In the genomic region with DNA sequence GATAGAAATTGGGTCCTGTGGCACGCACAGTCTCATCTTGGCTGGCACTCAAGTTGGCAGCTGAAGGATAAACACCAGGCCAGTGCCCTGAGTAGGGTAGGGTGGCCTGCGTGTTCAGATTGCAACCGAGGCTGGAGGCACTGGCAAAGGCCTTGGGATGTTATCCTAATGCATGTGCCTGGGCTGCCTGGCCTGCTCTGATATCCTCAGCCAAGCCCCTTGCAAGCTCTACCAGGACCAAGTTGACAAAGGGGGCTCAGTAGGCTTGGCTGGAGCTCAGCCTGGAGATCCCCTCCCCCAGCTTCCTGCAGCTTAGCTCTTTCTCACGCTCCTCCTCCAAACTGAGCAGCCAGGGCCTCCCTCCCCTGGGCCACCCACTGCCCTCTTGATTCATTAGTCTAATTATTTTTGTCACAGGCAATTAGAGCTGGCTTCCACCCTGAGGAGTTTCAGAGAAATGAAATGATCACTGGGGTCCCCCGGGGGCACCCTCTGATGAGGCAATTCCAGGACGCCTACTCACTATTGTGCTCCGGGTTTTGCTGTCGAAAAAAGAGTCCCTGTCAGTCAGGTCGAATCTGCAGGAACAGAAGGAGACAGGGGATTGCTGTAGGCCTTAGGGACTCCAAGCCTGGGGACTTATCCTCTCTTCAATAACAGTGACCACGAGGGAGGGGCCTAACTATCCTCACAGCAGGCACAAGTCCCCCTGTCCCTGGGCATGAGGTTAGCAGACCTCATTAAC, we compare ENCODE assay signal across 9 mouse cellular contexts.
DNase-seq lines count a peak whose midpoint lies in the region; ATAC-seq and TF ChIP-seq lines count a peak whose summit lies in the region.
"Had no signal": no experiment of that assay in that cellular context is flagged by ENCODE, and none has a peak within 500 bp of the region (broad histone marks: within the 10 kb centered on the region; RNA-seq: fewer than 3 reads in every experiment).

No protein-coding gene starts in this region.

- H3K4me2 ChIP-seq in hindbrain, postnatal 0 days (ENCODE audit: low read depth, low read length), result no peak overlapping the region
- H3K4me2 ChIP-seq: liver, embryonic 15.5 days had no signal

- TF ChIP-seq CTCF in hindbrain, postnatal 0 days (IDR thresholded peaks at IDR 0.05; ENCODE audit: low read depth), result no peak
- no peak for TF ChIP-seq CTCF in thymus, adult 2 months (IDR thresholded peaks at IDR 0.05; ENCODE audit: borderline replicate concordance, control insufficient read depth, extremely low read depth, insufficient read depth, low read length, poor library complexity)

- ATAC-seq in hindbrain, postnatal 0 days, result peak; percentile 97

- peak overlapping the region; percentile 64 for H3K27ac ChIP-seq in hindbrain, postnatal 0 days
- H3K27ac ChIP-seq in thymus, adult 2 months (ENCODE audit: control insufficient read depth, insufficient read depth, low read length), result no peak overlapping the region
- H3K27ac ChIP-seq: liver, embryonic 15.5 days had no signal

- H3K9ac ChIP-seq in hindbrain, postnatal 0 days (replicated peaks; ENCODE audit: low read length), result no peak overlapping the region
- H3K9ac ChIP-seq: liver, embryonic 15.5 days had no signal

- H3K4me1 ChIP-seq in hindbrain, postnatal 0 days (ENCODE audit: insufficient read depth, low read length), result no peaks in the 10 kb centered on the region
- H3K4me1 ChIP-seq in thymus, adult 2 months (replicated peaks; ENCODE audit: control insufficient read depth, insufficient read depth, low read length), result no peaks in the 10 kb centered on the region
- H3K4me1 ChIP-seq: liver, embryonic 15.5 days had no signal

- no peak for TF ChIP-seq POLR2A in thymus, adult 2 months (IDR thresholded peaks at IDR 0.05; ENCODE audit: control insufficient read depth, extremely low read depth, insufficient read depth, low read length, poor library complexity)

- no peaks in the 10 kb centered on the region for H3K36me3 ChIP-seq in hindbrain, postnatal 0 days (ENCODE audit: insufficient read depth, low read length)
- H3K36me3 ChIP-seq in thymus, adult 2 months (ENCODE audit: control insufficient read depth, insufficient read depth, low read length), result no peaks in the 10 kb centered on the region
- H3K36me3 ChIP-seq: liver, embryonic 15.5 days had no signal

- 11% methylated on average over 10 of the region's 10 CpGs for WGBS in hindbrain, postnatal 0 days
- WGBS in thymus, adult 2 months, result 72% methylated on average over 10 of the region's 10 CpGs

- no peak overlapping the region for H3K4me3 ChIP-seq in hindbrain, postnatal 0 days (ENCODE audit: low read length)
- H3K4me3 ChIP-seq in thymus, adult 2 months (ENCODE audit: control insufficient read depth, insufficient read depth, low read length), result no peak overlapping the region
- H3K4me3 ChIP-seq: liver, embryonic 15.5 days had no signal

- no peaks in the 10 kb centered on the region for H3K27me3 ChIP-seq in hindbrain, postnatal 0 days (ENCODE audit: insufficient read depth, low read length)
- no peaks in the 10 kb centered on the region for H3K27me3 ChIP-seq in thymus, adult 2 months (ENCODE audit: control insufficient read depth, insufficient read depth, low read length)
- H3K27me3 ChIP-seq: liver, embryonic 15.5 days had no signal

- H3K9me3 ChIP-seq in hindbrain, postnatal 0 days (ENCODE audit: low read length), result no peaks in the 10 kb centered on the region
- H3K9me3 ChIP-seq: liver, embryonic 15.5 days had no signal

- peak; percentile 92 for DNase-seq in adipocyte (ENCODE audit: low spot score)
- DNase-seq in cerebellum, postnatal 10 days, result peak; percentile 70 to 79
- peak; percentile 73 to 82 for DNase-seq in frontal cortex, postnatal 10 days (ENCODE audit: low spot score in 2 of 2)
- DNase-seq in hindbrain, postnatal 0 days (ENCODE audit: low spot score), result peak; percentile 91
- peak; percentile 23 to 44 for DNase-seq in layer of hippocampus, postnatal 25 days (ENCODE audit: extremely low spot score in 1 of 2, low spot score in 1 of 2)
- DNase-seq in lung, postnatal 36 days, result peak; percentile 60
- DNase-seq in right cerebral cortex, postnatal 14 days, result peak; percentile 46
- no peak for DNase-seq in thymus, adult 2 months
